Mouse (Mus musculus) central nervous system, embryonic 11.5 days (tissue): ENCODE data around the gene Armcx5. TPM values are rescaled to one million over a fixed set of nuclear protein-coding genes. Genes with fewer than 3 reads are reported as not detected.

Experiments
- polyA plus RNA-seq: library from polyadenylated mRNA; depleted of rRNA; stranded (reverse); fragments of >200 nt; gene quantifications from 2 replicates; pipeline ENCODE4 v1.2.3, GENCODE M21; 2012; rRNA removed

The Armcx5 gene
- 7.3 and 9.9 TPM in 2 replicates for polyA plus RNA-seq

GRCm38 (mm10) chrX:135742304-135743055, at the start of gene Armcx5, which contains the start of gene Gprasp1:
Gene Armcx5, plus strand, starts transcription at chrX:135742733.
Gene Gprasp1, plus strand, starts transcription at chrX:135742733.

GRCm38 (mm10) chrX:135693633-135694032, 48.9 kb upstream of the Armcx5 start, which contains the start of gene Tcp11x2:
Gene Tcp11x2, minus strand, starts transcription at chrX:135693790.

GRCm38 (mm10) chrX:135725161-135725560, 17.4 kb upstream of the Armcx5 start, which contains the start of gene Tmsb15a:
Gene Tmsb15a, minus strand, starts transcription at chrX:135725261.

Other genes starting within 250 kb of the Armcx5 start
- not detected in 2 replicates for gene AV320801, start 248.1 kb upstream of the Armcx5 start, polyA plus RNA-seq
- 0.11 and 0.40 TPM in 2 replicates for gene Nxf7, start 144.0 kb upstream of the Armcx5 start, polyA plus RNA-seq
- 0.04 TPM in 1 of 2 replicates, not detected in the other for gene Prame, start 115.0 kb upstream of the Armcx5 start, polyA plus RNA-seq
- gene Tcp11x2, start 48.9 kb upstream of the Armcx5 start, polyA plus RNA-seq, result not detected in 2 replicates
- gene Tmsb15a, start 17.5 kb upstream of the Armcx5 start, polyA plus RNA-seq, result not detected in 2 replicates
- gene Gprasp1, start within 50 bp of the Armcx5 start, polyA plus RNA-seq, result 90.7 and 97.5 TPM in 2 replicates
- gene Bhlhb9, start 54.9 kb downstream of the Armcx5 start, polyA plus RNA-seq, result 38.9 and 40.8 TPM in 2 replicates
- gene Gprasp2, start 96.3 kb downstream of the Armcx5 start, polyA plus RNA-seq, result 44.1 and 44.4 TPM in 2 replicates